ENCODE assay signal across 13 mouse cellular contexts in the genomic region with DNA sequence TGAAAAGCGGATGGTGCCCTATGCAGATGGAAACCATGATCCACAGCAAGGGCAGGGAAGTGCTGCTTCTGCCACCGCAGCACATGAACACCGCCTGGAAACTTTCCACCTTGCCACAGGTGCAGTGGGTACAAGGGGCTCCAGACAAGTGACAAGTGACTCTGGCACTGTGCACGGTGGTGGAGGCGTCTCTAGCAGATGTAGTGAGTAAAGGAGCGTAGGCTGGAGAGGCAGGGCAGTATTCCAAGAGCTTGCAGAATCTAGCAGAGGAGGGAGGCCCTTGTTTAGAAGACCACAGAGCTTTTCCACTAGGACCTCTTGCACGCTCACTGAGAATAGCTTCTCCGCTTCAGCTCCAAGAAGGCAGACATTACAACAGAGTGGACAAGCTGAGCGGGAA.
DNase-seq lines count a peak whose midpoint lies in the region.
"Had no signal": no experiment of that assay in that cellular context is flagged by ENCODE, and none has a peak within 500 bp of the region (broad histone marks: within the 10 kb centered on the region; RNA-seq: fewer than 3 reads in every experiment).

No protein-coding gene starts in this region.

- intact Hi-C loops in left cerebral cortex, postnatal 10 days (cut with DNase I): no loop called here

- peak; percentile 32 to 44 for DNase-seq in cerebellum, postnatal 10 days
- DNase-seq in cerebellum, adult 11-12 months: no peak
- peak; percentile 73 for DNase-seq in layer of hippocampus, adult 9-10 months (ENCODE audit: low spot score)
- peak; percentile 68 to 71 for DNase-seq in left cerebral cortex, postnatal 10 days (ENCODE audit: extremely low spot score in 1 of 2, low spot score in 2 of 2)
- peak; percentile 92 for DNase-seq in telencephalon, adult 2 months (ENCODE audit: low read depth, low spot score)
- DNase-seq in kidney, postnatal 14 days: no peak
- no peak for DNase-seq in gastrocnemius, adult 18-20 months (ENCODE audit: low spot score)
- DNase-seq in thymus, postnatal 4 days: no peak
- DNase-seq: cerebellum, adult 2 months; heart, adult 18-20 months; heart, postnatal 10 days; kidney, adult 9 months; lung, postnatal 36 days had no signal

Comparison
In these comparisons a context has a peak if more than half of its experiments do, and no peak if none do; other contexts are left out.
1. DNase-seq: peak in cerebellum, postnatal 10 days (2 of 2), layer of hippocampus, adult 9-10 months (single experiment), left cerebral cortex, postnatal 10 days (2 of 2) and telencephalon, adult 2 months (single experiment); none in cerebellum, adult 11-12 months (single experiment), kidney, postnatal 14 days (single experiment), gastrocnemius, adult 18-20 months (single experiment) and thymus, postnatal 4 days (single experiment).